8 mouse cellular contexts compared by ENCODE assay signal in genomic region chr17:87797688-87798291, GRCm38 (mm10). TPM values are rescaled to one million over a fixed set of nuclear protein-coding genes. Genes with fewer than 3 reads are reported as not detected.
DNase-seq lines count a peak whose midpoint lies in the region; ATAC-seq and TF ChIP-seq lines count a peak whose summit lies in the region.

Kcnk12 (minus strand) TSS chr17:87797994.

- ATAC-seq in lung, embryonic 16.5 days (ENCODE audit: low read depth), result peak; percentile 52
- ATAC-seq in heart, embryonic 15.5 days (replicated peaks; ENCODE audit: insufficient number of reproducible peaks, insufficient read depth, low FRiP score, low read depth), result 0 out of 2 replicates have a peak, but pooled peaks have one; percentile 43
- ATAC-seq in liver, embryonic 14.5 days (ENCODE audit: insufficient read depth), result peak; percentile 18; the same call in 1 of the 2 replicates
- no peak for ATAC-seq in CD4-positive, CD25-positive, alpha-beta regulatory T cell, adult 4 months

- no peak for DNase-seq in lung, postnatal 25 days (ENCODE audit: low spot score)
- peak; percentile 86 to 88 for DNase-seq in cerebellum, postnatal 36 days
- peak; percentile 16 to 50 for DNase-seq in kidney, postnatal 25 days
- DNase-seq in liver, embryonic 14.5 days (ENCODE audit: low read depth in 3 of 3, low spot score in 3 of 3), result no peak
- peak; percentile 16 for DNase-seq in retina, postnatal 7 days (ENCODE audit: low read depth, low spot score)

- H3K4me3 ChIP-seq in lung, embryonic 16.5 days (ENCODE audit: low read length), result peak within 1 kb of the TSS; percentile 40
- peak within 1 kb of the TSS; percentile 43 for H3K4me3 ChIP-seq in heart, embryonic 15.5 days
- peak within 1 kb of the TSS; percentile 5 to 38; a peak in 3 of 4 replicates for H3K4me3 ChIP-seq in liver, embryonic 14.5 days (ENCODE audit: insufficient read depth in 1 of 2, low read depth in 2 of 2, low read length in 2 of 2)

- H3K9me3 ChIP-seq in lung, embryonic 16.5 days (ENCODE audit: control insufficient read depth, low read length), result no peaks in the 10 kb centered on the region
- H3K9me3 ChIP-seq in heart, embryonic 15.5 days (replicated peaks), result no peaks in the 10 kb centered on the region
- H3K9me3 ChIP-seq in liver, embryonic 14.5 days (ENCODE audit: control insufficient read depth, low read length), result no peaks in the 10 kb centered on the region

- no peak within 1 kb of the TSS for H3K9ac ChIP-seq in lung, embryonic 16.5 days (ENCODE audit: low read length)
- no peak within 1 kb of the TSS for H3K9ac ChIP-seq in heart, embryonic 15.5 days
- no peak within 1 kb of the TSS for H3K9ac ChIP-seq in liver, embryonic 14.5 days (replicated peaks)

- peak; percentile 21; the same call in 1 of the 2 replicates for TF ChIP-seq CTCF in liver, embryonic 14.5 days (IDR thresholded peaks at IDR 0.05; ENCODE audit: low read depth)

- TF ChIP-seq EP300 in liver, embryonic 14.5 days (IDR thresholded peaks at IDR 0.05; ENCODE audit: low read depth), result no peak

- no peaks in the 10 kb centered on the region for H3K36me3 ChIP-seq in lung, embryonic 16.5 days (ENCODE audit: control insufficient read depth, insufficient read depth, low read length)
- H3K36me3 ChIP-seq in heart, embryonic 15.5 days, result no peaks in the 10 kb centered on the region
- H3K36me3 ChIP-seq in liver, embryonic 14.5 days (replicated peaks; ENCODE audit: control insufficient read depth, insufficient read depth, low read depth), result no peaks in the 10 kb centered on the region

- H3K4me1 ChIP-seq in lung, embryonic 16.5 days (replicated peaks; ENCODE audit: control insufficient read depth, insufficient read depth, low read length), result peaks cover 12% of the 10 kb centered on the region
- peaks cover 23% of the 10 kb centered on the region for H3K4me1 ChIP-seq in heart, embryonic 15.5 days (replicated peaks)
- H3K4me1 ChIP-seq in liver, embryonic 14.5 days (replicated peaks; ENCODE audit: control insufficient read depth in 2 of 2, insufficient read depth in 2 of 2, low read length in 1 of 2), result no peaks in the 10 kb centered on the region

- WGBS in lung, embryonic 16.5 days, result under 1% methylated on average over 46 of the region's 46 CpGs
- under 1% methylated on average over 39 of the region's 46 CpGs for WGBS in heart, embryonic 15.5 days
- under 1% methylated on average over 45 of the region's 46 CpGs for WGBS in liver, embryonic 14.5 days (ENCODE audit: insufficient replicate concordance)

- no peak within 1 kb of the TSS for H3K27ac ChIP-seq in lung, embryonic 16.5 days (ENCODE audit: low read length)
- H3K27ac ChIP-seq in heart, embryonic 15.5 days, result no peak within 1 kb of the TSS
- no peak within 1 kb of the TSS for H3K27ac ChIP-seq in liver, embryonic 14.5 days

- peaks cover 62% of the 10 kb centered on the region for H3K27me3 ChIP-seq in lung, embryonic 16.5 days (ENCODE audit: control insufficient read depth, insufficient read depth, low read depth, low read length)
- peaks cover 81% of the 10 kb centered on the region for H3K27me3 ChIP-seq in heart, embryonic 15.5 days
- H3K27me3 ChIP-seq in liver, embryonic 14.5 days (ENCODE audit: control insufficient read depth, insufficient read depth, low read length), result peaks cover 45% of the 10 kb centered on the region

- peak within 1 kb of the TSS; percentile 68 for H3K4me2 ChIP-seq in lung, embryonic 16.5 days (ENCODE audit: low read depth, low read length)
- H3K4me2 ChIP-seq in heart, embryonic 15.5 days, result peak within 1 kb of the TSS; percentile 80
- peak within 1 kb of the TSS; percentile 52 for H3K4me2 ChIP-seq in liver, embryonic 14.5 days (ENCODE audit: low read depth)

RNA-seq across cellular contexts. Expression of gene Kcnk12, which starts in this region (rescaled TPM):
- polyA plus RNA-seq in lung, embryonic 16.5 days (2015; fragmentation: Nextera tagmentation; extraction: Ambion mirVana), result not detected in 2 replicates
- 0.11 TPM in 1 of 2 replicates, not detected in the other for polyA plus RNA-seq in heart, embryonic 15.5 days (2015; fragmentation: Nextera tagmentation; extraction: Ambion mirVana)
- 0.57 and 0.94 TPM in 2 replicates for polyA plus RNA-seq in liver, embryonic 14.5 days (2012; rRNA removed)
- polyA plus RNA-seq in liver, embryonic 14.5 days (2014; fragmentation: Nextera tagmentation; extraction: Ambion mirVana), result 0.13 and 0.61 TPM in 2 replicates
- polyA plus RNA-seq in CD4-positive, CD25-positive, alpha-beta regulatory T cell, adult 4 months (2017; shearing (Covaris generic)), result not detected

Comparison
In these comparisons a context has a peak if more than half of its experiments do, and no peak if none do; other contexts are left out.
1. Peak in ATAC-seq, H3K4me3 ChIP-seq and H3K4me2 ChIP-seq in lung, embryonic 16.5 days; RNA of the gene not detected or under 1 TPM.
2. Peak in ATAC-seq, H3K4me3 ChIP-seq and H3K4me2 ChIP-seq in heart, embryonic 15.5 days; RNA of the gene not detected or under 1 TPM.
3. Peak in ATAC-seq, H3K4me3 ChIP-seq and H3K4me2 ChIP-seq in liver, embryonic 14.5 days; RNA of the gene not detected or under 1 TPM.
4. DNase-seq: peak in cerebellum, postnatal 36 days (2 of 2), kidney, postnatal 25 days (2 of 2) and retina, postnatal 7 days (single experiment); none in lung, postnatal 25 days (single experiment) and liver, embryonic 14.5 days (0 of 3).
5. Peak in every context shown above with its lines, with median percentiles within 50 percentile points of each other: H3K4me2 ChIP-seq and H3K4me3 ChIP-seq.